Mouse (Mus musculus): ENCODE measurements around the gene Ccnh. TPM values are rescaled to one million over a fixed set of nuclear protein-coding genes. Genes with fewer than 3 reads are reported as not detected.
"Not testable (repeated sequence)": the region's sequence is repeated elsewhere in the genome, so short reads cannot be mapped to it uniquely, and the experiment has no call there.

The Ccnh gene
- 76.8 and 82.7 TPM in 2 replicates for polyA plus RNA-seq (2015; fragmentation: Nextera tagmentation; extraction: Ambion mirVana)

GRCm38 (mm10) chr13:85188903-85189643 is at the start of gene Ccnh:
Gene Ccnh (plus strand): TSS chr13:85189408.
- WGBS, result 1% methylated on average over 44 of the region's 44 CpGs
- Histone ChIP-seq H3K4me3 (peak within 1 kb of the TSS; percentile 90), H3K4me1 (peaks cover 19% of the 10 kb centered on the region), H3K27me3 (replicated peaks) (no peaks in the 10 kb centered on the region), H3K4me2 (peak within 1 kb of the TSS; percentile 73), H3K36me3 (replicated peaks) (peaks cover 14% of the 10 kb centered on the region), H3K9ac (peak within 1 kb of the TSS; percentile 87), H3K27ac (peak within 1 kb of the TSS; percentile 85), H3K9me3 (no peaks in the 10 kb centered on the region)
- peak; percentile 97 for ATAC-seq (replicated peaks)

DNA sequence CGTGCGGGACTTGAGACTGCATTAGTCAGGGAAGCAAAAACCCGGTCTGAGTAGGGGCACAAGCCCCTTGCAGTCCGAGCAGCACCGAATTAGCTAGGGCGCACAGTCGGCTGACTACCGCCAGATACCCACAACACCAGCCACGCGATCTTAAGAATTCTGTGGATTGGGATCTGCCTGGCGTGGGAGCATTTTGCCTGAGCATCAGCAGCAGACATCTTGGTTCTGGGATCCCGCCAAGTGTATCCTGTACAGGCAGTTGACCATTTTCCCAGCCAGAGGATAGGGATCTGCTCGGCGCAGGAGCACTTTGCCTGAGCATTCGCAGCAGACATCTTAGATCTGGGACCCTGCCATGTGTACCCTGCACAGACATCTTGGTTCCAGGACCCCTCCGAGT is 45.8 kb upstream of the Ccnh start:
- H3K27me3 ChIP-seq (replicated peaks); H3K36me3 ChIP-seq (replicated peaks); H3K9ac ChIP-seq; H3K4me2 ChIP-seq; H3K4me1 ChIP-seq; H3K27ac ChIP-seq; H3K4me3 ChIP-seq; ATAC-seq (replicated peaks); H3K9me3 ChIP-seq: not testable (repeated sequence)
- WGBS, result 94% methylated on average over 16 of the region's 16 CpGs

DNA sequence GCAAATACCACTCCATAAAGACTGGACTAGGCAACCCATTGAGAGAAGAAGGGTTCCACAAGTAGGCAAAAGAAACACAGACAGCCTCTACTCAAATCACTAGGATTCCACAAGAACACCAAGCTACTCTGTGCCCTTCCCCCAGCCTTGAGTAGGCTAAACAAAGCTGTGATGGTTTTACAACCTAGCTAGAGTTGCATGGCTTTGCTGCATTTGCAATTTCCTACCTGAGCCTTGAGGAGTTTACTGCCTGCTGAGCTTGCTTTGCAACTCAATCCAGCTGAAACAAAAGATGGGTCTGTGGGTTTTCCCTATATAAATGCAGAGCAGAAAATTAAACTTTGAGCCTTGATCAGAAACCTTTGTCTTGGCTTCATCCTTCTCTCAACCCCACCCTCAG is 42.7 kb upstream of the Ccnh start:
- H3K4me1 ChIP-seq, result no peaks in the 10 kb centered on the region
- no peak for ATAC-seq (replicated peaks)
- no peak overlapping the region for H3K9ac ChIP-seq
- no peak overlapping the region for H3K4me3 ChIP-seq
- H3K9me3 ChIP-seq, result no peaks in the 10 kb centered on the region
- no peak overlapping the region for H3K4me2 ChIP-seq
- H3K27ac ChIP-seq, result no peak overlapping the region
- H3K27me3 ChIP-seq (replicated peaks), result no peaks in the 10 kb centered on the region
- H3K36me3 ChIP-seq (replicated peaks), result no peaks in the 10 kb centered on the region

- Histone ChIP-seq H3K9me3 (no peaks in the 10 kb centered on the region), H3K36me3 (replicated peaks) (no peaks in the 10 kb centered on the region), H3K4me1 (no peaks in the 10 kb centered on the region), H3K27me3 (replicated peaks) (no peaks in the 10 kb centered on the region), H3K4me2 (no peak overlapping the region), H3K9ac (no peak overlapping the region), H3K27ac (no peak overlapping the region), H3K4me3 (no peak overlapping the region)
- WGBS, result 62% methylated on average over 6 of the region's 6 CpGs
- no peak for ATAC-seq (replicated peaks)
Observed at GRCm38 (mm10) chr13:85154746-85155145, 34.5 kb upstream of the Ccnh start.

- ATAC-seq (replicated peaks), result no peak
- Histone ChIP-seq H3K27me3 (replicated peaks) (no peaks in the 10 kb centered on the region), H3K4me3 (no peak overlapping the region), H3K9ac (no peak overlapping the region), H3K27ac (no peak overlapping the region), H3K4me2 (no peak overlapping the region), H3K9me3 (no peaks in the 10 kb centered on the region), H3K4me1 (no peaks in the 10 kb centered on the region), H3K36me3 (replicated peaks) (no peaks in the 10 kb centered on the region)
- WGBS, result 85% methylated on average over 2 of the region's 2 CpGs
Observed at GRCm38 (mm10) chr13:85159971-85160370, 29.2 kb upstream of the Ccnh start.

GRCm38 (mm10) chr13:85164512-85165124 is 24.6 kb upstream of the Ccnh start:
- H3K36me3 ChIP-seq (replicated peaks), result no peaks in the 10 kb centered on the region
- WGBS, result 31% methylated on average over 4 of the region's 4 CpGs
- no peak overlapping the region for H3K4me3 ChIP-seq

DNA sequence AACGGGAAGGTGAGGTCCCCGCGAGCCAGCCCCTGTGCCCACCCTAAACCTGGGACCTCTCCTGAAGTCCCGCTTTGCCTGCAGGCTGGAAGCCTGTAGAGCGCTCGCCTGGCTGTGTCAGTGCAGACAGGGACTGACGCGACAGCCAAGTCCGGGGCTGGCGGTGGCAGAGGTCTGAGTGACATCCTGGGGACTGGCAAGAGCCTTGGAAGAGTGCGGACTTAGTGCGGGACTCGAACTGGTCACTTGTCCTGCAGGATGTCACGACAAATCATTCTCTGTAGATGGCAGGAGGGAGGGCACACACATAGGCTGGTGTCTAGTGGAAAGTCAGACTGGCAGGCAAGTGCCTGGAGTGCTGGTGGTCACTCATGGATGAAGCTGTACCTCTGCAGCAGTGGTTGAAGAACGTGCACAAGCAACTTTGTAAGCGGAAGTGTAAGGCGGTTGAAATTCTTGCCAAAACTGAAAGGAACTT is 475 bp downstream of the Ccnh start:
- 2% methylated on average over 17 of the region's 17 CpGs for WGBS
- ATAC-seq (replicated peaks), result peak; percentile 92
- H3K4me2 ChIP-seq, result peak overlapping the region; percentile 73
- peak overlapping the region; percentile 90 for H3K4me3 ChIP-seq
- H3K9me3 ChIP-seq, result no peaks in the 10 kb centered on the region
- peaks cover 14% of the 10 kb centered on the region for H3K36me3 ChIP-seq (replicated peaks)
- peak overlapping the region; percentile 87 for H3K9ac ChIP-seq
- peak overlapping the region; percentile 85 for H3K27ac ChIP-seq
- H3K27me3 ChIP-seq (replicated peaks), result no peaks in the 10 kb centered on the region
- peaks cover 19% of the 10 kb centered on the region for H3K4me1 ChIP-seq

More at GRCm38 (mm10) chr13:85164512-85165124, 24.6 kb upstream of the Ccnh start:
- Histone ChIP-seq H3K9me3 (no peaks in the 10 kb centered on the region), H3K4me1 (no peaks in the 10 kb centered on the region), H3K4me2 (peak overlapping the region; percentile 36), H3K27ac (peak overlapping the region; percentile 29; the same call in 1 of the 2 replicates), H3K9ac (no peak overlapping the region), H3K27me3 (replicated peaks) (no peaks in the 10 kb centered on the region)
- ATAC-seq (replicated peaks), result peak; percentile 62

DNA sequence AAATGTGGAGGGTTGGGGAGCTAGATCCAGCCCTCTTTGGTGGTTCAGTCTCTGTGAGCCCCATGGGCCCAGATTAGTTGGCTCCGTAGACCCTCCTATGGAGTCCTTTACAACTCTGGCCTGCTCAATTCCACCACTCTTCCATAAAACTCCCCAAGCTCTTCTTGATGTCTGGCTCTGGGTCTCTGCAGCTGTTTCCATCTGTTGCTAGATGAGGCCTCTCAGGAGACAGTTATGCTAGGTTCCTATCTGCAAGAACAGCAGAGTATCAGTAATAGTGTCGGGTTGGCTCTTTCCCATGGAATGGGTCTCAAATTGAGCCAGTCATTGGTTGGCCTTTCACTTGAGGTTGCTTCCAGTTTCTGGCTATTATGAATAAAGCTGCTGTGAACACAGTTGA is 2.0 kb downstream of the Ccnh start:
- H3K9ac ChIP-seq, result no peak overlapping the region
- ATAC-seq (replicated peaks), result no peak
- H3K4me1 ChIP-seq, result peaks cover 19% of the 10 kb centered on the region
- H3K27me3 ChIP-seq (replicated peaks), result no peaks in the 10 kb centered on the region
- no peak overlapping the region for H3K4me3 ChIP-seq
- H3K4me2 ChIP-seq, result no peak overlapping the region
- H3K9me3 ChIP-seq, result no peaks in the 10 kb centered on the region
- peaks cover 14% of the 10 kb centered on the region for H3K36me3 ChIP-seq (replicated peaks)
- 99% methylated on average over 2 of the region's 2 CpGs for WGBS
- no peak overlapping the region for H3K27ac ChIP-seq

DNA sequence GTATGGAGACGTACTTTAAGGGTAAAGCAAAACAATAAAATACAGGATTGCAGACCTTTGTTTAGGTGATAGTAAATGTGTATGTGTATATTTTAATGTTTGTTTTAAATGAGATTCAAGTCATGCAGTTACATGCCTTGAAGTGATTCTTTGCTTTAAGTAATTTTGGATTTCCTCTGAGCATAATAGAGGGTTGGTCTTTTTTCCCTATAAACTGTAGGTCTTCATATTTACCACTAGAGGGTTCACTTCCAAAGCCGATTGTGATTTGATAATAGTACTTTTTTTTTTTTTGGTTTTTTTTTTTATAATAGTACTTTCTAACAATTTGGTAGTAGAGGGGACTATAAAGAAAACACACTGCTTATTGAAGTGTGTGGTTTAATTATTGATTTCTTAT is 18.3 kb downstream of the Ccnh start:
- WGBS, result 80% methylated on average over 2 of the region's 2 CpGs
- Histone ChIP-seq H3K27me3 (replicated peaks) (no peaks in the 10 kb centered on the region), H3K27ac (no peak overlapping the region), H3K4me1 (no peaks in the 10 kb centered on the region), H3K9me3 (no peaks in the 10 kb centered on the region), H3K4me3 (no peak overlapping the region), H3K9ac (no peak overlapping the region), H3K4me2 (no peak overlapping the region), H3K36me3 (replicated peaks) (peaks cover 13% of the 10 kb centered on the region)
- ATAC-seq (replicated peaks), result 0 out of 2 replicates have a peak, but pooled peaks have one; percentile 24

DNA sequence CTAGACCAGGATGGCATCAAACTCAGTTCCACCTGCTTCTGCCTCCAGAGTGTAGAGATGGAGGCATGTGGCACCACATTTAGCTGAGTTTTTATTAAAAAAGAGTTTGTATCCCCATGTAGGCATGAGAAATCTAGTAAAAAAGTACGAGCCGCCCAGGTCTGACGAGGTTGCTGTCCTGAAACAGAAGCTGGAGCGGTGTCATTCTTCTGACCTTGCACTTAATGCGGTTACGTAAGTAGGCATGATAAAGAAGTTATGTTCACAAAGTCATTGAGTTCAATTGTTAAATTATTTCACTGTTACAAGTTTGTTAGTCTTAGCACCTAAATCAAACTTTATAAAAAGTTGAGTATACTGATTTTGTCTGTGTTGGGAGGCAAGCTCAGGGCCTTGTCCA is 19.4 kb downstream of the Ccnh start:
- H3K9me3 ChIP-seq, result no peaks in the 10 kb centered on the region
- no peak overlapping the region for H3K9ac ChIP-seq
- H3K4me2 ChIP-seq, result no peak overlapping the region
- WGBS, result 97% methylated on average over 6 of the region's 6 CpGs
- H3K27ac ChIP-seq, result no peak overlapping the region
- no peaks in the 10 kb centered on the region for H3K4me1 ChIP-seq
- no peaks in the 10 kb centered on the region for H3K27me3 ChIP-seq (replicated peaks)
- no peak overlapping the region for H3K4me3 ChIP-seq
- peaks cover 10% of the 10 kb centered on the region for H3K36me3 ChIP-seq (replicated peaks)
- ATAC-seq (replicated peaks), result no peak

- 76% methylated on average over 1 of the region's 1 CpGs for WGBS
- no peak for ATAC-seq (replicated peaks)
- H3K27me3 ChIP-seq (replicated peaks), result no peaks in the 10 kb centered on the region
Observed at GRCm38 (mm10) chr13:85210353-85210752, 21.1 kb downstream of the Ccnh start.

DNA sequence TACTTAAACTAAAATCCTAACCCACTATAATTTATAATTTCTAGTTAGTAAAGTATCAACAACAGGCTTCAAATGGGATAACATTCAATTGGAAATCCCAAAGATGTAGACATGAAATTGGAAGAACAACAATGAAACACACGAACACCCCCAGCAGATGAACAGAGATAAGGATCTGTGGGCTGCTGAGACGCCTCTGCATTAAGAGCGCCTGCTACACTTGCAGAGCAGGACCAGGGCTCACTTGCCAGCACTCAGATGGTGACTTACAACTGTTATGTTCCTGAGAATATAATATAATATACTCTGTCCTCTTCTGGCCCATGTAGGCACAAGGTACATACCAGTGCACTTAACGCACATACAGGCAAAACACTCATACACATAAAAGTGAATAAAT is 29.4 kb downstream of the Ccnh start:
- 88% methylated on average over 4 of the region's 4 CpGs for WGBS
- H3K9me3 ChIP-seq, result no peaks in the 10 kb centered on the region
- no peak overlapping the region for H3K27ac ChIP-seq
- no peaks in the 10 kb centered on the region for H3K4me1 ChIP-seq
- no peak for ATAC-seq (replicated peaks)
- no peaks in the 10 kb centered on the region for H3K27me3 ChIP-seq (replicated peaks)
- peaks cover 10% of the 10 kb centered on the region; the same call in 1 of the 2 replicates for H3K36me3 ChIP-seq (replicated peaks)
- no peak overlapping the region for H3K4me3 ChIP-seq
- no peak overlapping the region for H3K4me2 ChIP-seq
- no peak overlapping the region for H3K9ac ChIP-seq

More at GRCm38 (mm10) chr13:85210353-85210752, 21.1 kb downstream of the Ccnh start:
- Histone ChIP-seq H3K27ac (no peak overlapping the region), H3K9ac (no peak overlapping the region), H3K4me1 (no peaks in the 10 kb centered on the region), H3K36me3 (replicated peaks) (peaks cover 6% of the 10 kb centered on the region), H3K9me3 (no peaks in the 10 kb centered on the region), H3K4me2 (no peak overlapping the region), H3K4me3 (no peak overlapping the region)

Measured in midbrain, embryonic 15.5 days (tissue).